Mouse (Mus musculus) forebrain, embryonic 11.5 days (tissue): ENCODE data around the gene Cyfip2. TPM values are rescaled to one million over a fixed set of nuclear protein-coding genes. Genes with fewer than 3 reads are reported as not detected.
A peak's percentile ranks its signal among the peaks of the same experiment; 100 is the strongest.

Experiments used
- ATAC-seq: fragments of 200-750 bp; cut with Nextera tagmentation; replicated peaks from 2 replicates; pipeline ENCODE4 v1.8.0; 2017; ENCODE audit warnings: moderate TSS enrichment; ENCODE audit not compliant: low FRiP score
- DNase-seq: peaks from one replicate; pipeline ENCODE4 v3.0.0-alpha.2; 2017; ENCODE audit warnings: low spot score
- H3K27ac ChIP-seq: fragments of 300-500 bp; sonication (generic); 2 replicates; pipeline ENCODE4 v1.5.1; 2014; ENCODE audit warnings: low read depth, low read length
- H3K27me3 ChIP-seq: fragments of 300-500 bp; sonication (generic); 2 replicates; pipeline ENCODE4 v1.6.1; 2014; ENCODE audit warnings: mild to moderate bottlenecking, low read length, mixed read lengths; ENCODE audit not compliant: control insufficient read depth, insufficient read depth
- H3K36me3 ChIP-seq: fragments of 300-500 bp; sonication (generic); 2 replicates; pipeline ENCODE4 v1.6.1; 2014; ENCODE audit warnings: mild to moderate bottlenecking, low read length, moderate library complexity, mixed read lengths; ENCODE audit not compliant: control insufficient read depth, insufficient read depth
- H3K4me1 ChIP-seq: fragments of 300-500 bp; sonication (generic); replicated peaks from 2 replicates; pipeline ENCODE4 v1.6.1; 2014; ENCODE audit warnings: low read length, mixed read lengths; ENCODE audit not compliant: control insufficient read depth, insufficient read depth
- H3K4me2 ChIP-seq: fragments of 300-500 bp; sonication (generic); 2 replicates; pipeline ENCODE4 v1.6.1; 2014; ENCODE audit warnings: low read depth, mild to moderate bottlenecking, low read length, moderate library complexity, mixed read lengths; ENCODE audit not compliant: severe bottlenecking
- H3K4me3 ChIP-seq: fragments of 300-500 bp; sonication (generic); 2 replicates; pipeline ENCODE4 v1.5.1; 2014; ENCODE audit warnings: low read depth, low read length
- H3K9ac ChIP-seq: fragments of 300-500 bp; sonication (generic); 2 replicates; pipeline ENCODE4 v1.6.1; 2014; ENCODE audit warnings: low read length
- H3K9me3 ChIP-seq: fragments of 300-500 bp; sonication (generic); 2 replicates; pipeline ENCODE4 v1.6.1; 2016; ENCODE audit warnings: low read length, mixed read lengths; ENCODE audit not compliant: control insufficient read depth
- WGBS: fragments of 180-500 bp; shearing (Covaris S2); extraction: QIAGEN DNeasy Blood & Tissue Kit; methylation state at CpG from one replicate; pipeline ENCODE4 v1.1.7; 2014; 5-methylcytosine and 5-hydroxymethylcytosine counted together
- polyA plus RNA-seq: library from polyadenylated mRNA; unstranded; fragments of >200 nt; fragmentation: Nextera tagmentation; extraction: Ambion mirVana; gene quantifications from 2 replicates; pipeline ENCODE4 v1.2.1, GENCODE M21; 2014

Cyfip2 gene
- polyA plus RNA-seq, 1 experiment from 2014 or later, result 50.9 TPM

DNA sequence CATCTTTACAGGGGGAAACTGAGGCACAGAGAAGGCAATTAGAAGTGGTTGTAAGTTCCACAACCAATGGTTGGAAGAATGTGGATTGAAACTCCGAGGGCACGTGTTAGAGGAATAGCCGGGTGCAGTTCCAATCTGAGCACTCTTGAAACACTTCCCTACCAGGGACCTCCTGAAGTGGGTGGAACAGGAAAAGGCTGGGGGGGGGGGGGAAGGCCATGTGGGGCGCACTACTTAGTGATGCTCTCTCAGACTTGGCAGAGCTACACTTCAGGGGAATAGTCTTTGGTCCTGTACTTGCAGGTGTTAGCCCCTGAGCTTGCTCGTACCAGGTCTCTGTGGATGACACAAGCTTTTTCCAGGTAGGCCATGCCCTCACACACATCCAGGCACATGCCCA is 23.4 kb upstream of the Cyfip2 start:
- no peak overlapping the region for H3K4me3 ChIP-seq
- WGBS, result 86% methylated on average over 5 of the region's 5 CpGs
- no peak overlapping the region for H3K27ac ChIP-seq
- no peaks in the 10 kb centered on the region for H3K9me3 ChIP-seq
- no peak overlapping the region for H3K4me2 ChIP-seq
- no peaks in the 10 kb centered on the region for H3K27me3 ChIP-seq
- no peak overlapping the region for H3K9ac ChIP-seq
- DNase-seq (no peak), ATAC-seq (no peak)
- H3K36me3 ChIP-seq, result no peaks in the 10 kb centered on the region
- H3K4me1 ChIP-seq, result no peaks in the 10 kb centered on the region

DNA sequence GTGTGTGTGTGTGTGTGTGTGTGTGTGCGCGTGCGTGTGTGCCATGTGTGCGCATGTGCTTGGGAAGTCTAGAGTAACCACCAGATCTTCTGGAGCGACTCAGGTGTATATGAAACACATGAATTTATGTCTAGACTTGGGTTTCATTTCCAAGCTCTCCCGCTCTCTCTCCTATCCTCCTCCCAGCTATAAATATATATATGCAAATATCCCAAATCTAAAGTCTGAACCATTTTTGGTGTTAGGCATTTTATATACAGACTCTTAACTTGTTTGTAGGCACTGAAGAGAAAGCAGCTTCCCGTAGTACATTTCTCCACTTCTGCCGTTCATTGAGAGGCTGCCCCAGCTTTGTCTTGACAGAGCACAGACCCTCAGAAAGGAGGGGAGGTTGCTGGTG is 19.6 kb upstream of the Cyfip2 start:
- Histone ChIP-seq H3K27ac (no peak overlapping the region), H3K4me1 (no peaks in the 10 kb centered on the region), H3K9ac (no peak overlapping the region), H3K4me2 (no peak overlapping the region), H3K27me3 (no peaks in the 10 kb centered on the region), H3K4me3 (no peak overlapping the region), H3K36me3 (no peaks in the 10 kb centered on the region), H3K9me3 (no peaks in the 10 kb centered on the region)
- ATAC-seq, result no peak
- WGBS, result 97% methylated on average over 8 of the region's 8 CpGs
- peak; percentile 20 for DNase-seq

DNA sequence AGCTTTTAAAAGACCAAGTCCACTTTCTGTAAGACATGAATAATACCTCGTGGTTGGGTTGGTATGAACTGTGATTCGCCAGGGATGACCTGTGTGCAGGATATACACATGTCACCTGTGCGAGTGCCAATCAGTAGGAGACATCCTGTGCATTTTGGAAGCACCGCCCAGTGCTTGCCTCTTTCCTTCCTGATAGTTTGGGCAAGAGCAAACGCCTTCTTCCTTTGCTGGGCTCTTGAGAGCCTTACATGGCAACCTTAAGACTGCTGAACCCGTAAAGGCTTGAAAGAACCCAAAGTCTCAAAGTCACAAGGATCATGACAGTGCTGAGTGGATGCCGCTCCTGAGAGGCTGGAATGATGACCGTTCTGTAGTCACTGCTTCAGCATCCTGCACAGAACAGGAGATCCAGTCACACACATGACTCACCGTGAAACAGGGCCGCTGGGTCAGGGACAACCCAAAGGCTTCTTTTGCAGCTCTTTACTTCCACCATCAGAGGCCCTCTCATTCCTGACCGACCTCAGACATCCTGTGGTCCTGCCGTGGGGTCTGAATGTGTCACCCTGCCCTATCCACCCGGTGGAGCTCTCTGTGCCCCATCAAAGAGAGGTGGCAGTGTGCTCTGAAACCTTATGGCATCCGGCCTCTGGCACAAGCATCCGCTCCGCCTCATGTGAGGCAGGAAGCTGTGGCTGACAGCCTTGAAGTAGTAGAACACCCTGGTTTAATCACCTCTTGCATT is 13.8 kb upstream of the Cyfip2 start:
- no peaks in the 10 kb centered on the region for H3K27me3 ChIP-seq
- no peak overlapping the region for H3K4me3 ChIP-seq
- no peak overlapping the region for H3K27ac ChIP-seq
- no peaks in the 10 kb centered on the region for H3K36me3 ChIP-seq
- 88% methylated on average over 16 of the region's 16 CpGs for WGBS
- no peaks in the 10 kb centered on the region for H3K9me3 ChIP-seq
- no peaks in the 10 kb centered on the region for H3K4me1 ChIP-seq
- no peak overlapping the region for H3K4me2 ChIP-seq
- H3K9ac ChIP-seq, result no peak overlapping the region
- no peak for DNase-seq
- ATAC-seq, result no peak

DNA sequence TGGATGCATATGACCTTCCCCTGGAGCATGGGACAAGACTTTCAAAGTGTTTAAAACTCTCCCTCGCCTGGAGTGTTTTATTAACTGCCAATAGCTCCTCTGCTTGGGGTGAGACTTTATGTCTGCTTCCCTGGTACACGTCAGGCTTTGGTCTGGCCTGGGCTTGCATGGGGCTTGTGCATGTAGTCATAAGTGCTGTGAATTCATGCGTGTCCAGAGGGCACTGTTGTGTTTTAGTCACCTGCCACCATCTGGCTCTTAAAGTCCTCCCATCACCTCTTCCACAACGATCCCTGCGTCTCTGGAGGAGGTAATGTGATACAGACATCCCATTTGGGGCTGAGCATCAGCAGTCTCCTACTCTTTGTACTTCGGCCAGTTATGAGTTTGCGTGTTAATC is 8.9 kb upstream of the Cyfip2 start:
- ATAC-seq (no peak), DNase-seq (no peak)
- 79% methylated on average over 7 of the region's 7 CpGs for WGBS
- no peaks in the 10 kb centered on the region for H3K27me3 ChIP-seq
- no peak overlapping the region for H3K9ac ChIP-seq
- H3K4me2 ChIP-seq, result no peak overlapping the region
- H3K9me3 ChIP-seq, result no peaks in the 10 kb centered on the region
- no peak overlapping the region for H3K27ac ChIP-seq
- no peaks in the 10 kb centered on the region for H3K36me3 ChIP-seq
- no peaks in the 10 kb centered on the region for H3K4me1 ChIP-seq
- no peak overlapping the region for H3K4me3 ChIP-seq

DNA sequence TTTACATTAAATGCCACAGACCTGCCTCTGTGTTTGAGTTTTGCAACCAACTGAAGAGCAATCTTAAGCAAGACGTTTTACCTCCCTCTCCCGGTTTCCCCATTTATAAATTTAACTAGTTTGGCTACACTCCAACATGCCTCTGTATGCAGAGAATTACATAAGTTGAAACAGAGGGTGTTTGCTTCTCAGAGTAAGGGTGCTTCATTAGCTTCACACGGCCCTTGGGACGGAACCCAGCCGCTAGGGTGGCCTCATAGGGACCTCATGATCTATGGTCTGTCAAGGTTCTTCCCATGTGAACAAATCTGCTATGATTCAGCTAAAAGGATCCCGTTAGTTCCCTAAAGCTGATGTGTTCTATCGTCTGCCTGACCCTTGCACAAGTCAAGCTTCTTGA is 1.9 kb upstream of the Cyfip2 start:
- no peak for DNase-seq
- ATAC-seq, result no peak
- Histone ChIP-seq H3K4me1 (peaks cover 13% of the 10 kb centered on the region), H3K4me2 (no peak overlapping the region), H3K27me3 (no peaks in the 10 kb centered on the region), H3K36me3 (no peaks in the 10 kb centered on the region), H3K4me3 (no peak overlapping the region), H3K9ac (no peak overlapping the region), H3K27ac (no peak overlapping the region), H3K9me3 (no peaks in the 10 kb centered on the region)
- 81% methylated on average over 7 of the region's 7 CpGs for WGBS

DNA sequence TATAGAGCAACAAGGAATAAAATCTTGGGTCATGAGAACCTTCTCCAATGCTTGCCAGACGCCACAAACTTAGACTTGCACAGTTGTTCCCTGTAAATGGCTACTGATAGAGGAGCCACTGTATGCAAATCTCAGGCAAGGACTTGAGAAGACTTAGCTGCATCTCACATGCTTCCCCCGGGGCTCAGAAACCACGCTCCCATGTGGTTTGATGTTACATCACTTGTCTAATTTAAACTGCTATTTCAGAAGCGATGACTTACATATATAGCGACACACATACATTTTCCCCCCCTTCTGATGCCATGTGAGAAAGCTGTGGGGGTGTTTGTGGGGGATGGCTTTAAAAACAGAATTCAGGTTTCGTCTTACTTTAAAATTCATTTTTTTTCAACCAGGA is 1.2 kb upstream of the Cyfip2 start:
- no peak overlapping the region for H3K4me3 ChIP-seq
- H3K4me2 ChIP-seq, result no peak overlapping the region
- H3K36me3 ChIP-seq, result no peaks in the 10 kb centered on the region
- 84% methylated on average over 6 of the region's 6 CpGs for WGBS
- ATAC-seq (no peak), DNase-seq (no peak)
- H3K27ac ChIP-seq, result no peak overlapping the region
- H3K4me1 ChIP-seq, result peaks cover 18% of the 10 kb centered on the region
- no peaks in the 10 kb centered on the region for H3K9me3 ChIP-seq
- no peaks in the 10 kb centered on the region for H3K27me3 ChIP-seq
- H3K9ac ChIP-seq, result no peak overlapping the region

DNA sequence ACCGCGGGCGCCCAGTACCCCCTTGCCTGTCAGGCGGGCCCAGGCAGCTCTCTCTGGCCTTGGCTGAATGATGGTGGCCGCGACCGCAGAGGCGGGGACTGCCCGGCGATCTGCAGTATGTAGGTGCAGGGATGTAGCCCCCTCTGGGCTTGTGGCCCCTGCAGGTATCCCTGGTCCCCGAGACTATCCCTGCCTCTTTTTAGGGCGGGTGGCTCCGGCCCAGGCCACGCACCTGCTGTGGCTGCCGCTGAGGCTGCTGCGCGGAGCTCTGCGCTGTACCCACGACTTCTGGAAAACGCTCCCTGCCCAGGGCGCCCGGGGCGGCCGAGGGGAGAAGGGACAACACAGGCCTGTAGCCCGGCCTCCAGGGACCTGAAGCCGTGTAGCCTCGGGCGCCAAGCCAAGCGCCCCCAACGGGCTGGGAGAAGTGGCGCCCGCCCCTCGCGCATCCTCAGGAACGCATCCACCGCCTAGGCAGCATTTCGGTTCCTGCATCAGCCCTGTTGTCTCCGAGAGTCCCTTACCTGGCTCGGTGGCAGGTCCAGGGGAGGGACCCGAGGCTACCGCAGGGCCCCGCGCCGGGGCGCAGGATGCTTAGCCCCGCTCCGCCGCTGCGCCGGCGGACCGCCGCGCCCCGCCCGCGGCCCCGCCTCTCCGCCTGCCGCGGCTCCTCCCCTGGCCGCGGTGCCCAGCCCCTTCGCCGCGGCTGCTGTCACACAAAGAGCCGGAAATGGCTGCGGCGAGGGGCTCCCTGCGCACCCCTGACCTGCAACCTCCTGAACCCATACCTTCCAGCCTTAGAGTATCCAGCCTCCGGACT is 746 bp downstream of the Cyfip2 start:
- ATAC-seq, result peak; percentile 85
- H3K4me2 ChIP-seq, result peak overlapping the region; percentile 94
- no peaks in the 10 kb centered on the region for H3K9me3 ChIP-seq
- WGBS, result under 1% methylated on average over 69 of the region's 71 CpGs
- H3K4me3 ChIP-seq, result peak overlapping the region; percentile 79
- no peaks in the 10 kb centered on the region for H3K27me3 ChIP-seq
- H3K9ac ChIP-seq, result peak overlapping the region; percentile 90
- DNase-seq, result peak; percentile 84
- no peaks in the 10 kb centered on the region for H3K36me3 ChIP-seq
- peak overlapping the region; percentile 57 for H3K27ac ChIP-seq
- peaks cover 18% of the 10 kb centered on the region for H3K4me1 ChIP-seq

DNA sequence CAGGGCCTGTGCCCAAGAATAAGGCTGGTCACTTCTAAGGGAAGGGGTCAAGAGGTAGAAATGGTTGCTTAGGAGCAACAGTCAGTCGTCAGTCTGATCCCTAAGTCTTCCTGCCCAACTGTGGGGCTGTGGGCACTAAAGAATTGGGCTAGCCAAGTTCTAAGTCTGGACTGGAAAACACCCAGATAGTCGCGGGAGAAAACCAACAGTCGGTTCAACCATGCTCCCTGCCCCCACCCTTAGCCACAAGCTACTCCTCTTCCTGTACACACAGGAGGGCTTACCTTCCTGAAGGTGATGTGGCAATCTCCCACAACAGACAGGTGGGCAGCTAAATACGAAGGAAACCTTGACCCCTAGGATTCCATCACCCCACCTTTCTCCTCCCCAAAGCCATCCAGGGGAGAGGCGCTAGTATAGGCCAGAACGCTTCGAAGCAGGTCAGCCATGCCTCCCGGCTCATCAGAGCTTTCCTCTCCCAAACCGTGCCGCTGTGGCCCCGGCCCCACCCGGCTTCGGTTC is 1.4 kb downstream of the Cyfip2 start:
- no peak for DNase-seq
- no peaks in the 10 kb centered on the region; the same call in 1 of the 2 replicates for H3K36me3 ChIP-seq
- peak overlapping the region; percentile 90 for H3K9ac ChIP-seq
- ATAC-seq, result peak; percentile 4; the same call in 1 of the 2 replicates
- H3K27me3 ChIP-seq, result no peaks in the 10 kb centered on the region
- H3K4me2 ChIP-seq, result peak overlapping the region; percentile 94
- H3K4me3 ChIP-seq, result peak overlapping the region; percentile 79
- peaks cover 18% of the 10 kb centered on the region for H3K4me1 ChIP-seq
- peak overlapping the region; percentile 57; the same call in 1 of the 2 replicates for H3K27ac ChIP-seq
- no peaks in the 10 kb centered on the region for H3K9me3 ChIP-seq
- 5% methylated on average over 14 of the region's 14 CpGs for WGBS
